Mouse (Mus musculus) cerebellum, postnatal 14 days (tissue): Measurements from ENCODE around the gene Epb41l1.
A peak's percentile ranks its signal among the peaks of the same experiment; 100 is the strongest.
"Not testable (repeated sequence)": the region's sequence is repeated elsewhere in the genome, so short reads cannot be mapped to it uniquely, and the experiment has no call there.

Source experiments
- DNase-seq, 2 experiments: peaks; one replicate each; pipeline ENCODE4 v3.0.0; 2021; ENCODE audit warnings: mixed read lengths in 2 of 2

Gene Epb41l1

GRCm38 (mm10) chr2:156420694-156421380 is at the start of gene Epb41l1:
Gene Epb41l1, plus strand, starts transcription at chr2:156420909.
- peak; percentile 56 to 59 for DNase-seq

GRCm38 (mm10) chr2:156376956-156377355 is 43.8 kb upstream of the Epb41l1 start:
- DNase-seq: peak; percentile 52 to 74

DNA sequence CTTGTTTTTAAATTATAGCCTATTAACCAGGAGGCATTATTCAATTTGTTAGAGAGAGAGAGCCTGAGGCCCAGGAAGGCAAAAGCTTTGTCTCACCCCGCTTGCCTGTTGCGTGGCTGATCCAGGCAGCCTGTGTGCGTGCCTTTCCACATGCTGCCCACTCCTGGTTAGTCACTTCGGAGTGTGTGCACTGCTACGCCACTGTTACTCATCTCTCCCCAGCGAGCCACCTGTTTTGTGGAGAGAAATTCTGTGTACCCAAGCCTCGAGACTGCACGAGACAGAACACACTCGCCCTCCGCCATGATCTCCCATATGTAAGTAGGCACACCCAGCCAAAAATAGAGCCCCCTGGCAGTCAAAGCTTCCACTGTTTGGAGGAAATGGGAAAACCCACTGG is 40.8 kb upstream of the Epb41l1 start:
- no peak for DNase-seq

GRCm38 (mm10) chr2:156381350-156381749 is 39.4 kb upstream of the Epb41l1 start:
- DNase-seq: peak; percentile 41 to 42

DNA sequence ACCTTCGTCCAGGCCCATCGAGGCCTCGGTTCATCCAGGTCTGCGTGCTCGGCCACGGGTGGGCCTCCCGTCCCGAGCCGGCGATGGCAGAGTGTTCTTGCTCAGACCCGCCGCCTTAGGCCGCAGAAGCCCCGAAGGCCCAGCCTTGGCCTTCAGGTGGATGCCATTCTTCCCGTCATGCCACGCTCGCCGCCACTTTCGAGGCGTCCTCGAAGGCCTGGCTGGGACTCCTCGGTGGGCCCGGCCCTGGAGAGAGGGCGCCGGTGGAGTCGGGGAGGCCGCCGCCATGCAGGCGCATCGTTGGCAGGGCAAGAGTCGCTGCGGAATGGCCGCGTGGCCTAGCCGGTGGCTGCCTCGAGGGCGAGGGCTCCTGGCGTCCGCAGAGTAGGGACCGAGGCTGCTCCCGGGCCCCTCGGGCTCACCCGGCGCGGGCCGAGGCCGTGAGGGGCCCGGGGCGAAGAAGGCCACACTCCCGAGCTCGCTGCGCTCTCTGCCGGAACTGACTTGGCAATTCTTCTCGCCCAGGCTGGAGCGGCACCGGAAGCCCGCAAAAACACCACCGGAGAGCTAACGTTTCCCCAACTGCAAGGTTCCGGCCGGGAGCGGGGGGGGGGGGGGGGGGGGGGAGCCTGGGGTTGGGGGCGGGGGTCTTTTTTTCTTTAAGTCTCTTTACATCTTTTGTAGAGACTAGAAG is 28.1 kb upstream of the Epb41l1 start:
- DNase-seq: peak; percentile 80 to 83

GRCm38 (mm10) chr2:156393155-156393828 is 27.4 kb upstream of the Epb41l1 start:
- DNase-seq: peak; percentile 26 to 40

GRCm38 (mm10) chr2:156394282-156394681 is 26.4 kb upstream of the Epb41l1 start:
- DNase-seq: no peak

- DNase-seq: no peak
Measured at GRCm38 (mm10) chr2:156396096-156396495, 24.6 kb upstream of the Epb41l1 start.

DNA sequence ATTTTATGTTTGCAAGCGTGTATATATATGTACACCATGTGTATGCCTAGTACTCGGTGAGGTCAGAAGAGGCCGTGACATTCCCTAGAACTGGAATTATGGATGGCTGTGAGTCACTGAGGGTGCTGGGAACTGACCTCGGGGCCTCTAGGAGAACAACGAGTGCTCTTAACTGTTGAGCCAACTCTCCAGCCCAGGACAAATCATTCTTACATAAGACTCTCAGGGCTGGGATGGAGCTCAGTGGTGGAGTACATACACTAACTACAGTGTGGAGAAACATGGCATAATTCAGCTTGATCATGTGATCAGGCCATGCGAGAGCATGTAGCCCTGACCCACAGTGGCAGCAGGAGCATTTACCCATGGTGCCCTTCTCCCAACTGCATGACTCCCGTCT is 22.7 kb upstream of the Epb41l1 start:
- no peak for DNase-seq

GRCm38 (mm10) chr2:156399485-156399884 is 21.2 kb upstream of the Epb41l1 start:
- no peak for DNase-seq

DNA sequence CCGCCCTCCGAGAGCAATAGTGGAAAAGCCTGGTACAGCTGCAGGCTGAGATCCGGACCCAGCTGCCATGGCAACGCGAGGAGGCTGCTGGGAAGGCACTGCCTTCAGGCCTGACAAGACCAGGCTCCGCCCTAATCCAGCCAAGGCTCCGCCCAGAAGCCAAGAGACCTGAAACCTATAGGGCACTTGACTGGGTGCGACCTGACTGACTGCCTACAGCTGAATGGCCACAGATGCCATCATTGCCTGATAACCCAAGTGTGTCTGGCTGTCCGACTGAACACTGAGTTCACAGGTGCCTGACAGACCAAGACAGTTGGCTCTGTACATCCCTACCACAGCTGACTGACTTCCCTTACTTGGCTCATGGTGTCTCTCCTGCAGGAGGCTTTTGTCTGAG is 19.4 kb upstream of the Epb41l1 start:
- DNase-seq: peak; percentile 36 to 64

DNA sequence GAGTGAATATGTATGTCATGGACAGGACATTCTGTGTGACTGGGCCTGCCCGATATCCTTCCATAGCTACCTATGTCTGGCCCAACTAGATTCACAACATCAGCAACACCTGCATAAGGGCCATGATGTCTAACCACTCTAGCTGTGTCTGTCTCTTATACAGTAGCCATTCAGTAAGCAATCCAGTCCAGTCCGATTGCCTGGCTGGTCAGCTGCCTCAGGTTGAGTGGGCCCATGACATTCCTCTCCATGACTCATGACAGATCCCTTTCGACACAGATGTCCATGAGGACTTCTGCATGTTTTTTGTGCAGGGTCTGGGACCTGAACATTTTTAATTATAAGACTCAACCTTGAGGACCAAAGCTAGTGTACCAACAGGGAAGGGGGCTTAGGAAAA is 18.7 kb upstream of the Epb41l1 start:
- no peak for DNase-seq

- DNase-seq: no peak
Measured at GRCm38 (mm10) chr2:156406987-156407386, 13.7 kb upstream of the Epb41l1 start.

- DNase-seq: peak in 1 of 2 experiments; percentile 17
Measured at GRCm38 (mm10) chr2:156408168-156408567, 12.5 kb upstream of the Epb41l1 start.

GRCm38 (mm10) chr2:156411348-156411747 is 9.4 kb upstream of the Epb41l1 start:
- DNase-seq: not testable (repeated sequence)

- DNase-seq: no peak
Measured at GRCm38 (mm10) chr2:156414996-156415395, 5.7 kb upstream of the Epb41l1 start.

DNA sequence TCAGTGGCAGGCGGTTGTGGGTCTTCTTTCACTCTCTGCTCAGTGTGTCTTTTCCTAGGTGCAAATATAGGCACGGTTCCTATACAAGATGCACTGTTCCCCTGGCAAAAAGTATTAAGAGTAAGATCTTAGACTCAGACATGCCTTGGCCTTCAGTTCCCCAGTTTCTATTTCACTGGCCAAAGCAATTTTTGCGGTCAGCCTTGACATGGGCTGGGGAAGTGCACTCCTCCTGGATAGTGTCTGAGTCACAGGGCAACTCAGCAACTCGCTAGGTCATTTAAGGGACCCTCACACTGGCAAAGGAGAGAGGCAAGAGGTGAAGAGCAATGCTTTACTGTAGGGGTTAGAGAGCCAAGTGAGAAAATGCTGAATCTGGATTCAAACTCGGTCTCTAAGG is 5.0 kb upstream of the Epb41l1 start:
- no peak for DNase-seq

- DNase-seq: no peak
Measured at GRCm38 (mm10) chr2:156417194-156417593, 3.5 kb upstream of the Epb41l1 start.

DNA sequence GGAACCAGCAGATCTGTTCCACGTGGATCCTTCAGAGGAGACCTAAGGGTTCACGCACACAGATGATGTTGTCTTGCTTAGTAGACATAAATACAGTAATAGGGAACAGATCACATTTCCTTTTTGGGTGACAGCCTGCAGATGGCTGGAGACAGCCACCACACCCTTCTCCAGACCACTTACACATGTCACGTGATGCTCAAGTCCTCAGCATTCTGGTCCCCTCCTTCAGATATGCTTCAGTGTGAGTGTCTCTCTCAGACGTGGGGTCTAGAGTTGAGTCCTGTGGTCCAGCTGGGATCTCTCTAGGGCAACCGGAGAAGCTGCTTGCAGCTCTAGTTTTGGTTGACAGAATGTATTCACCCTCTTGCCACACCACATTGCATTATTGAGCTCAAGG is 2.2 kb upstream of the Epb41l1 start:
- DNase-seq: no peak

DNA sequence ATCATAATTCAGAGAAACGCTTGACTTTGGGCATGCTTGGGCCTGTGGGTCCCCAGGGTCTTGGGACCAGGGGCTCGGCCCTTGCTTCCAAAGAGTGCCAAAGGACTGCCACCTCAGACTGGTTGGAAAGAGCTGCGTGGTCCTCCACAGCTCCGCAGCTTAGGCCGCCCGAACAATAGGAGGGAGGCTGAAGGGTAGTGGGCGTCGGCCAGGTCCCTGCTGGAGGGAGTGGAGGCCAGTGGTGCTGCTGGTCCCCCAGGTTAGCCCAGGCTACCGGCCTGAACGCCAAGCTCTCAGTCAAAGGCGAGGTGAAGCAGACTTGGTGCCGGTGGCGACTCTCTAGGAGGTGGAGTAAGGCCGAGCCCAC is 399 bp upstream of the Epb41l1 start:
- no peak for DNase-seq

- peak; percentile 53 to 57 for DNase-seq
Measured at GRCm38 (mm10) chr2:156421381-156422110, 837 bp downstream of the Epb41l1 start.

GRCm38 (mm10) chr2:156422631-156423030 is 1.9 kb downstream of the Epb41l1 start:
- DNase-seq: no peak

DNA sequence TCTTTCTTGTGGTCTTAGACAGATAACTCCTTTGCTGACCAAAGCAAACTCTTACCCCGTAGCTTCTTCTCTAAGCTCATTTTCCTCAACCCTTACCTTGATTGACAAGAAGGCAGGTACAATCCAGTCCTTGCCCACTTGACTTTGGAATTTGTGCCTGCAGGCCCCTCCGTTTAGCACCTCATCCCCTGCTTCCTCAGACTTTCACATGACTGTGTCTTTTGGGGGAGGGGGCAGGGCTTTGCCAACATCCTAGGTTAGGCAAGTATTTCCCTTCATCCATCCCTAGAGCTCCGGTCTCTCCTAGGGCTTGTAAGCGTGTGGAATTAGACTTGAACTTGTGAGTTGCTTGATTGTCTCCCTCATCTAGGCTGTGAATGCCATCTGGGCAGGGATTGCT is 3.0 kb downstream of the Epb41l1 start:
- no peak for DNase-seq
